Mouse (Mus musculus): ENCODE measurements around the gene Sspn.

Sspn gene

DNA sequence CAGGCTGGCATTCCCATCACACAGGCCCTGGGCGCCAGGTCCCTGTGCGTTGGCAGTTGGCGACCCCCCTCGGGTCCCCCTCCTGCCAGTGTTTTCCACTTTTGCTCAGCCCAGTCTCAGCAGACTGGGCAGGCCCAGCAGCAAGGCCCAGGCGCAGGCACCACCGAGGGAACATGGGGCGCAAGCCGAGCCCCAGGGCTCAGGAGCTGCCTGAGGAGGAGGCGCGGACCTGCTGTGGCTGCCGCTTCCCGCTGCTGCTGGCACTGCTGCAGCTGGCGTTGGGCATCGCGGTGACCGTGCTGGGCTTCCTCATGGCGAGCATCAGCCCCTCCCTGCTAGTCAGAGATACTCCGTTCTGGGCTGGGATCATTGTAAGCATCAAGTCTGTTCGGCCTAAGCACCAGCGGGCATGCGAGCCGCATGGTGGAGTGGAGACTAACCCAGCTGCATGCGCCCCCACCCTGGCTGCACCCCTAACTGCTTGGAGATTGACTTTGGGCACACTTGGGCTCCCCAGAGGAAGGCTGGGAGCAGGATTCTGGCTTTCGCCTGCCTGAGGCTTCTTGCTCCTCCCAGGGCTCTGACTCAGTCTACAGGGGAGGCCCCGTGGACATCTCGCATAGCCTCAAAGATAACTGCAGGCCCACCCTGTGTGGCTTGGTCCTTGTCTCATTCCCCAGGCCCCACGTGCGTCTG is 2.7 kb downstream of the Sspn start:
- DNase-seq (ENCODE audit: low spot score): peak; percentile 59

DNA sequence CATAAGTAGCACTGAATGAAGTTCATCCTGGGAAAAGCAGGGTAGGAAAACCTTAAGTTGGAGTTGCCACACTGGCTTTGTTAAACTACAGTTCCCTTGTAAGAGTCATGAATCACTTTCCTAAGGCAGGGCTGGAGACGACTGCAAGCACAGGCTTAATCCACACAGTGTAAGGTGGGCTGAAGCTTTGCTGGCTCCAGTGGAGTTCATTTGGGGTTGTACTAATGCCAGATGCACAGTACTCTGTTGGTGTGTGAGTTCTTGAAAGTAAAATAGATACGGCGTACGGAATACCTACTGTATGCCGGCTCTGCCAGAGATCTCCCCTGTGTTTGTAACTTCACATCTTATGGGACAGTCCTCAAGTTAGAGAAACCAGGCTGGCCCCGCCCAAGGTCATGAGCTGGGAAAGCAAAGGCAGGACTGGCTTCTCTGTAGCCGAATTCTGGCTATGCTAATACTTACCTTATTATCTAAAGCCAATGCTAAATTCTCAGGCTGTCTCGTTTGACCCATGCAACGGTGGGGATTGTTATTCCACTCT is 3.3 kb downstream of the Sspn start:
- no peak for DNase-seq (ENCODE audit: low spot score)

DNA sequence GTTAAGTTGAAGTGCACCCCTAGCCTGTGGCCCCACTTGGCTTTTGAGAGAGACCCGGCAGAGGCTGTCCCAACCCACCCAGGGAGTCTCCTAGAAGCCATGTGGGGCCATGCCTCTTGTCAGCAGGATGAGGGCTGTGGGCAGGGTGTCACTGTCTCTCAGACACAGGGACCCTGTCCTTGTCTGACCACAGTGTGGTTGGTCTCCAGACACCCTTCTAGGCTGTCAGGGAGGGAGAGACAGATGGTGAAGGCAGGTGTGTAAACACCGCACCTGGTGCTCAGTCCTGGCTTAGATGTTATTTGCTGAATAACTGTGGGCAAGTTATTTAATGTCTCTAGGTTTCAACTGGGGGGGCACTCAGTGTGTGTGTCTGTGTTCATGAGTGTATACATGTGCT is 4.5 kb downstream of the Sspn start:
- DNase-seq (ENCODE audit: low spot score): no peak

DNA sequence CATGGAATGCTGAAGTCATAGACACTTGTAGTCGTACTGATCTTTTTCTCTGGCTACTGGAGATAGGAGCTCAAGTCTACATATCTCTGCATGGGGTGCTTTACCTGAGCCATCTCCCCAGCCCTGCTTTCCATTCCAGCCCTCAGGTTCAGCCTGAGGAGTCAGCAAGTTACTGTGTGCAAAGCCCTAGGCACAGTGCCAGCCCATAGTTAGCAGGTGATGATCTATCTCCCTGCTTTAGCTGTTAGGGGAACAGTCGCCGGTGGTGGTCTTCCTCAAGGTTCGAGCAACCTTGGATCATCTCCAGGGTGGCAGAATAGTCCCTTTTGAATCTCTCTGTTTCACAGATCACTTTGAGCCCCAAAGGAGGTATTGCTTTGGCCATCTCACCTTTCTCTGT is 5.1 kb downstream of the Sspn start:
- no peak for DNase-seq (ENCODE audit: low spot score)

DNA sequence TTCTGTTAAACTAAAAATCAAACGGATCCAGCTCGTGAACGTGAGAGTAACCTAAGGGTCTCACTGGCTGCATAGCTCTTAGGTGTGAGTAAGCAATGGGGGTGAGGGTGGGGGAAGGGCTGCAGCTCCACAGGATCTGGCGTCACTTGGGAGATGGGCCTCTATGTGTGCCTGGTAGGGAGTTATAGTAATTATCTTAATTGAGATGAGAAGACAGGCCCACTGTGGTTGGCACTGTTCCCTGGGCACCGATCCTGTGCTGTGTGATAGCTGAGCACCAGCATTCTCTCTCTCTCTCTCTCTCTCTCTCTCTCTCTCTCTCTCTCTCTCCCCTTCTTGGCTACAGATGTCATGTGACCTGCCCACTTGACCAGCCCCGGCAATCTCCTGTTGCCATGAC is 9.4 kb downstream of the Sspn start:
- no peak for DNase-seq (ENCODE audit: low spot score)

DNA sequence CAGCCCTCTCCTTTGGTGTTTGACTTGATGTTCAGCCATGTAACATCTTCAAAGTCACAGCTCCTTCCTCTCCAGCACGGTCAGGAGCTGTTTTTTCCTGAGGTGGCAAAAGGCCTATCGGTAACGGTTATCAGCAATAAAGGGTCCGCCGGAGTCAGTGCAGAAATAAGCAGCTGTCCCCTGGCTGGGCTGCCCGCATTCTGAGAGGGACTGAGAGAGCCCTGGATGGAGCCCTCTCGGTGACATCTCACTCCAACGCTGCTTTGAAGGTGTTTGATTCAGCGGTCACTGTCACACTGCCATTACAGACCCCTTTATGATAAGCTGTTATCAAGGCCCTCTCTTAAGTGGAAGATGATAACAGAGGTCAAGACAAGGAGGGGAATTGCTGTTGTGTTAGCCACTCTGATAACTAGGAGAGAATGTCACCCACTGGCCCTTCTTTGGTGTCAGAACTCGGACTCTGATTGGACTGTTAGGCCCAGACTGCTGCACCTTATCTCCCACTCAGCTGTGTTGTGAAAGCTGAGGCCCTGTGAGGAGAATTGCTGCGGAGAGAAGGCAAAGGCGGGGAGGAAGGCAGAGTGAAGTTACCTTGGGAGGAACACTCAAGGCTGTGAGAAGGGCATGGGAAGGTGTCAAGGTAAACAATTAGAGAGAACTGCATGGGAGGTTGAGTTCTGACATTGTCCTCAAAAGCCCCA is 11.0 kb downstream of the Sspn start:
- DNase-seq (ENCODE audit: low spot score): no peak

DNA sequence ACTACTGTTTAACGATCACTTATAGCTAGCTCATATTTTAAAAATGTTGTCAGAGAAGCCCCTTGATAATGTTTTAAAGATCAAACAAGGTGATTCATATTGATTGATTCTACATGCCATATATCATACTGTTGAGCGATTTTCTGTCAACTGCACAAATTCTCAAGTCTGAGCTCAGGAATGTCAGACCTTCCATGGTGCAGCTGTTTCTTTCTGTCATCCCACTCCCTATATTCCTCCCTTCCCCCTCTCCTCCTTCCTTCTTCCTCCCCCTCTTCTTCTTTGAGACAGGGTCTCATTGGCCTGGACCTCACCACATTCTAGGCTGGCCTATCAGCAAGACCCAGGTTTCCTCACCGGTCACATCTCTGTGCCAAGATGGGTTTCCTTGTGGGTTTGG is 12.0 kb downstream of the Sspn start:
- no peak for DNase-seq (ENCODE audit: low spot score)

DNA sequence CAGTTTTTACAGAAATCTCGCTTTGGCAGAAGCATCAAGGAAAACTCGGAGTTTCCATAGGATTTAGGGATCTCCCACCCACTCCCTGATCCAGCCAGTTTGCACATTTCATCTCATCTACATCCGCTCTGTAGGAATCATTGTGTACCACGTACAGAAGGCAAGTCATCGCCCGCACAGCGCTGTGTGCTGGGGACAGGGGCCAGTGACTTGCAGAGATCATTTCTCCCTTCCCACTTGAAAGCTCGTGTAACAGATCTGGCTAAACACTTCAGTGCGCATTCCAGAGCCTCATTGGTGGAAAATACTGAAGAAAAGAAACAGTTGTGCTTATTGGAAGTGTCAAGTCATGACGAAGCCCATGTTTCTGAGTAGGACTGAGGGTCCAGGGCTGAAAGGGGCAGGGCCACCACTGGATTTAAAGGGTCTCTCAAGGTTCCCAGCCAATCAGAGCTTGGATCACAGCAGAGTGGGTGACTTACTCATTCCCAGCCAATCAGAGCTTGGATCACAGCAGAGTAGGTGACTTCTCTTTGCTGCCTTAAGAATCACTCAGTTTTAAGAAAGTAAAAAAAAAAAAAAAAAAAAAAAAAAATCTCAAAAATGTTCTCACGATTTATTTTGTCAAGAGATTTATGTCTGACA is 14.4 kb downstream of the Sspn start:
- DNase-seq (ENCODE audit: low spot score): no peak

DNA sequence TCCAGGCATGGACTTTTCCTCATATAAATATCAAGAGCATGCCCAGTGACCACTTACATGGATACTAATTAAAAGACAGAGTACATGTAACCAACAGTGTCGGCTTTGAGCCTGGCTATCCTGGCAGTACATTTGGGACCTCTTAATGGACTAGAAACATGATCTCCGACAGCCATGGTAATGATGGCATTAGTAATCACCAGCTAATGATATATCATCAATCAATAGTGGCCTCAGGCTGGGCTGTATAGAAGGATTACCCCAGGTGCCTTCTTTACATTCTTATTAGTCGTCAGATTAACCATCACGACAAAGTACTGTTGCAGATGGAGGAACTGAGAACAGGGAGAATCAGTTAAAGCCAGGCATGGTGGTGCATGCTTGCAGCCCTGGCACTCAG is 17.6 kb downstream of the Sspn start:
- no peak for DNase-seq (ENCODE audit: low spot score)

DNA sequence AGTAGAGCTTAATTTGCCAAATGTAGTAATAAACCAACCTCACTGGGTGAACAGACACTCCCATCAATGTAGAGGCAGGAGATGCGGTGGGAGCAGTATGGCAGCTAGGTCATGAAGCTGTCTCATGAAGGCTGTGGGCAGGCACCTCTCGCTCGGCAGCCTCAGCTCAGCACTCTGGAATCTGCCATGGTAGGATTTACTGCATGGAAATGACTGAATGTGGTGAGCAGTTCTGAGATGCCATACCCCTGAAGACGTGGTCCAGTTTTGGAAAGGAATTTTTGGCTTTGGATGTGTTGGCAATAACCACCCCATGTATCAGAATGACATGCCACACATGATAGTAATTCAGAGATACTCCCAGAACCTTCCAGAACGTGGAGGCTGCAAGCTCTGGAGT is 19.2 kb downstream of the Sspn start:
- DNase-seq (ENCODE audit: low spot score): no peak

DNA sequence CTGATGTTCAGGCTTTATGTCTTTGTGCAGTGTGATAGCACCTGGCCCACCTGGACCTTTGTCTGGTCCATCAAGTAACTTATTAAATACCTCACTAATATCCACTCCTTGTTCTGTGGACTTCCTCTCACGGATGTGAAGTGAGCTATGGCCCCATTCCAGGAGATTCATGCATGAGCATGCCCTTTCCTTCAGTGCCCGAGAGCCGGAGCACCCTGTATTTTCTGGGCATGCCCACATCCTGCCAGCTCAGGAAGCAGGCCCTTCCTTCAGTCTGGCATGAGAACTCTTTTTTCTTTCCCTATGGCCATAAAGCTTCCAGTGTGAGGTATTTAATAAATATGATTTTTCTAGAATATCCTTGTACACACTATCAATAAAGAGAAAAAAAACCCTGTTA is 21.2 kb downstream of the Sspn start:
- DNase-seq (ENCODE audit: low spot score): peak; percentile 31

DNA sequence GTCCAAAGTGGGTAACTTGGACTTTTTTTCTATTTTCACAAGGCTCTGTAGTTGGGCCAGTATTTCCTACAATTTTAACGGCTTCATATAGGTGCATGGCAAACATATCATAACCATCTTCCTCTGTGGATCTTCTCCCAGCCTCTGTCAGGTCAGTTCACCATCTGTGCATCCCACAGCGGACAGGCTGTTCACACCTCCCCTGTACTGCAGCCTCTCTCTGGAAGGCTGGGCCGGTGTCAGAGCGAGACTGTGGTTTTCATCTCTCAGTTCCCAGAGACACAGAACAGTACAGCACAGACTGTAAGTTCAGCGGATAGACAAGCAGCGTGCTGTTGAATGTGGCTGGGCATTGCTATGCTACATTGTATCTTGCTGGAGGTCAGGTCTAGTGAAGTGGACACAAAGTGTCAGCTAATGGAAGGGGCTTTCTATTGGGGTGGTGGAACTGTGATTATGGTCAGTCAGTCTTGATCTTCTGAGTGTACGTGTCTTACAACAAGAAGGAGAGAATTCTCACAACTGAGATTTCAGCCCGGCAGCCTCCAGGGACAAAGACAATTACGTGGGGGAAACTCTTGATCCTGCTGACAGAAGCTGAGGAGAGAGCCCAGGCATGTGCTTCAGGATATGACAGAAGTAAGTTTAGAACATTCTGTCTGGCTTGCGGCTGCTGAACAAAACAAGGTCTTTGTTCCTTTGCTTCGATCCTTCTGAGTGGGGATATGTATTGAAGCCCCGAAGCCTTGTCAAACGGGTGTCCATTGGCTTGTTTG is 21.9 kb downstream of the Sspn start:
- DNase-seq (ENCODE audit: low spot score): no peak

DNA sequence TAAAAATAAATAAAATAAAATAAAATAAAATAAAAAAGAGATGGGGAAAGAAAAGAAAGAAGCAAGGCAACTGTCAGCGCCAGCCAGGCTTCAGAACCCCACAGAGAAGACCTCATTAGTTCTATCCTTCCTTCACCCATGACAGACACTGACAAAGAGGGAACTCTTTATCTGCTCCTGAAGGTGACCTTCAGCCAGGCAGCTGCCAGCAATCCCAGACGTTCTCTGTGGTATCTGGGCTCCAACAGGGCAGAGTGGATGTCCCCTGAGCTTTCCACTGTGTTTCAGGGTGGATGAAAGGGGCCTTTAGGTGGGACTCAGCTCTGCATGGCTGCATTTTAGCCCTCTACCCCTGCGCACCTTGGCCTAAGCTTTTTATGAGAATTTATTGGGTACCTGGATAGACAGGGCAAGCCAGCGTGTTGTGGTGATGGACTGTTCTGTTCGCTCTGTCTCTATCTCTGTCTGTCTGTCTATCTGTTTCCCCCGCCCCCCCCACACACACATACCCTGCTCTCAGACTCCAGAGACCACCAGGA is 26.1 kb downstream of the Sspn start:
- DNase-seq (ENCODE audit: low spot score): no peak

DNA sequence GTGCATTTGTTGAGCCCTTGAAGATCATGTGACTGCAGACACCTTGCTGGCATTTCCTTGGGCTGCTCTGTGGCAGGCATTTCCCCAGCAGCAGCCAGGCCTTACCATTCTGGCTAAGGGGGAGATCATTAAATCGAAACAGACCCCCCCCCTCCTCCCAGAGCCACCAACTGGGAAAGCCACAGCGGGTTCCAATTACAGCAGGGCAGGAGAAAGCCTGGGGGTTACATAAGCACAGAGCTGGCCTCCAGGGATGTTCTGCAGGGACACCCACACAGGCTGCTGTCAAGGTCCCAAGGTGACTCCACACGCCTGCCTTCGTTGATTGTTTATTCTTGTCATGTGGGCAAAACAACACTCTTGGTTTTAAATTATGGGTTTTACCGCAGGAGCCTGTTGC is 26.6 kb downstream of the Sspn start:
- DNase-seq (ENCODE audit: low spot score): no peak

DNA sequence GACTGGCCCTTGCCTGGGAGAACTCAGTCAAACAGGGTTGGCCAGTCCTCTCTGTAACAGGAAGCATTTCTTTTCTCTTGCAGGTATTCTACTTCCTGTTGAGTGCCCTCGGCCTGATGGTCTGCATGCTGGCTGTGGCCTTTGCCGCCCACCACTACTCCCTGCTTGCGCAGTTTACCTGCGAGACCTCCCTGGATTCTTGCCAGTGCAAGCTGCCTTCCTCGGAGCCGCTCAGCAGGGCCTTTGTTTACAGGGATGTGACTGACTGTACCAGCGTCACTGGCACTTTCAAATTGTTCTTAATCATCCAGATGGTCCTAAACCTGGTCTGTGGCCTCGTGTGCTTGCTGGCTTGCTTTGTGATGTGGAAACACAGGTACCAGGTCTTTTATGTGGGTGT is 29.6 kb downstream of the Sspn start:
- no peak for DNase-seq (ENCODE audit: low spot score)

DNA sequence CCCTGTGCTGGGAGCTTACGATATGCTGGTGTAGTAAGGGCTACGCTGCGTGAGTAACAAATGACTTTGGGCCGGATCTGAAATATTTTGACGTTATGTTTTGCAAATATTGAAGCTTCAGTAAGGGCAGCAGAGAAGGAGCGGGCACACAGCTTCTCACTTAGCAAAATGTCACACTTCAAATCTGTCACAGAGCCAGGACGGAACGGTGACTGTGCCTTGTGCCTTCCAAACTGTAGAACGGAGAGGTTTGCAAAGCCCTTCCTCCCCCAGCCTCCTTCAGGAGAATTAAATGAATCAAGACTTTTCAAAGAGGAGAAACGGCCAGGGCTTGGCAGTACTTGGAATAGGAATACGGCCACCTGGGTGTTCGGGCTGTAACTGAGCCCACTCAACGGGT is 32.5 kb downstream of the Sspn start:
- DNase-seq (ENCODE audit: low spot score): no peak

DNA sequence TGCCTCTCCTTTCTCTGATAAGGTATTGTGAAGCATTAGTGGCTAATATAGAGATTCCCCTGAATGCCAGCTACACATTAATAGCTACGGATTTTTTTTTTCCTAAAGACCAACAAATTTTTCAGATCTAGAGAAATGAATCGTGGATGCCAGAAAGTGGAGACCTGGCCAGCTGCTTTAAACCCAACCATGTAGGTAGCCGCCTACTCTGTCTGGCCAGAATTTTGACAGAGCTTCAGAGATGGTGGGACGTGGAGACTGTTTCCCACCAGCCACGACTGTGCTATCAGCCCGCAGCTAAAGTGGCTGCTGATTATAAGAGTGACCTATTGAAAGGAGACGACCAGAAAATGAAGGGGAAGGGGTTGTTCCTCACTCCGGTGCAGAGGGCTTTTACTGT is 36.3 kb downstream of the Sspn start:
- DNase-seq (ENCODE audit: low spot score): no peak

DNA sequence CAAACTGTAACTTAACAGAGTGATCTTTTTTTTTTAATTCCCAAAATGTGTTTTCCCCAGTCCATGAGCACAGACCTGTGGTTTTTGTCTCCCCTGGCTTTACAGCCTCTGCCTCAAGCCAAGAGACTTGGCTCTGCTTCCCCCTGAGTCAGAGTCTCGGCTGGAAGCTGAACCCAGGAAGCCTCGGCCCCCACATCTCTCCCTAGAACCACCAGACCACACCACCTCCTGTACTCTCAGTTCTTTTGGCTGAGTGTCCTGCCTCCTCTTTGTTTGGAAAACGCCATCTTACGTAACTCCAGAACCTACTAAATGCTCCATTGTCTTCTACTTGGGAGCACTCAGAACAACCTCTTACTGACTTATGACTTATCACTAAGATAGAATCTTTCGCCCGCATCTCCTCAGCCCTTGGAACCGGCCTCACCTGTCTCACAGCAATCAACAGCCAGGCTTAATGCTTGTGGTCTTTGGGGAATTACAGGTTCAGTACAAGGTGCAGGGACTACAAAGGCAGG is 36.9 kb downstream of the Sspn start:
- DNase-seq (ENCODE audit: low spot score): peak; percentile 57

DNA sequence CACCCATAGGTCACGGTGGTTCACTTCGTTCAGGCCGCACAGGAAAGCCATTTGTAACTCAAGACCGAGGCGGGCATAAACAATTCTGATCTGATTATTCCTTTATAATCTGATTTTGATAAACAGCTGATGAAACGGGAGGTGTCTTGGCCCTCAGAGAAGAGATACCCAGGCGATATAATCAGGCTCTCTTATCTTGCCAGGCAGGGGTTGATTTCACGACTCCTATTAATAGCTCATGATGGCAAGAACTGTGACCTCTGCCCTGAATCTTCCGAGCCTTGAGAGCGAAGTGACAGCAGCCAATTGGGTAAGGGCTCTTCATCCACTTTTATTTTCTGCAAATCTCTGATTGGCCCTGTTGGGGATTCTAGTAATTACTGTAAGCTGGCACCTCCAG is 37.4 kb downstream of the Sspn start:
- no peak for DNase-seq (ENCODE audit: low spot score)

DNA sequence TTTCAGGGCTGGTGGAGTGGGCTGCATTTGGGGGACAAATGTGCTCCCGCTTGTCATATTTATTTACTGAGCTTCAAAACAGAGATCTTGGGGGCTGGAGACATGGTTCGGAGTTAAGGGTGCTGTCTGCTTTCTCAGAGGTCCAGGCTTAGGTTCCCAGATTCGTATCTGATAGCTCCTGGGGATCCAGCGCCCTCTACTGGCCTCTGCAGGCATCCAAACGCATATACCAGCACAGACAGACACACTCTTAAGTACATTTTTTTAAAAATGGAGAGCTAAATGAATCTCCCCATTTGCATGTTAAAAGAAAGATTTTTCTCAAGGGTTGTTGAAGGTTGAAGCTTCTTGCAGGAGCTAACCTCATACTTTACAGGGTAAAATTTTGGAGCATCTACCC is 38.1 kb downstream of the Sspn start:
- DNase-seq (ENCODE audit: low spot score): no peak

DNA sequence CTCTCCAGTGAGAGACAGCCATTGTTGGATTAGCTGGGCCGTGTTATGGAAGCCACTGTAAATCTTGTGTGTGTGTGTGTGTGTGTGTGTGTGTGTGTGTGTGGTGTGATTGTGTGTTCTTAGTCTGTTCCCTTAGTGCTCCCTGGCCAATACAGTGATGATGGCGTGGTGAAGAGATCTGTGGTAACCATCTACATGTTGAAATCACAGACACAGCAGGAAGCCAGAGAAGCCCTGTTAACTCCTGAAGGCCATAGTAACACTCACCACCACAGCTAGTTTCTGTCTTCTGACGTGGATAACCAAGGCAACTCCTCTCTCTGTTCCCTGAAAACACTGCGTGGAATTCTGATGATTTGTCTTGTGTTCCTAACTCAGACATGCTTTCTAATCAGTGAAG is 40.7 kb downstream of the Sspn start:
- DNase-seq (ENCODE audit: low spot score): no peak

DNA sequence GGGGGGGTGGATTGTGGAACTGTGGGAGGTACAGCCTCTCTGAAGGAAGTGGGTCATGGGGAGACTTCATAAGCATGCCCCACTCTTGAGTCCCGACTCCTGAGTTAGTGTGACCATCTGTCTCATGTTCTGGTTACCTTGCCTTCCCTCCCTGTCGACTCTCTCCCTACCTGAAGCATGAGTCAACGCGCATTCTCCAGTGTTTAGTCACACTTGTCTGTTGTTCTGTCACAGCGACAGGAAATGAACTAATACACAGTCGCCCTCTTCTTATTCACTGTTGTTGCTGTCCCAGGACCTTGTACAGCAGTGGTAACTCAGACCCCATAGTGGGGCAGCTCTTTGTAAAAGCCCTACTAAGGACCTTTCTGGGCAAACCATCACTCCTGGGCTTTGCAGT is 41.4 kb downstream of the Sspn start:
- no peak for DNase-seq (ENCODE audit: low spot score)
